Mouse (Mus musculus) thymus, adult 2 months (tissue): Measurements from ENCODE around the gene Atp6v0d1. TPM values are rescaled to one million over a fixed set of nuclear protein-coding genes. Genes with fewer than 3 reads are reported as not detected.

Source experiments
- DNase-seq: peaks from one replicate; pipeline ENCODE4 v3.0.0; 2021
- H3K27ac ChIP-seq: fragments of 200-500 bp; 2 replicates; pipeline ENCODE4 v1.5.1; 2012; ENCODE audit warnings: low read length, control low read depth; ENCODE audit not compliant: control insufficient read depth, insufficient read depth
- H3K27me3 ChIP-seq: fragments of 200-500 bp; 2 replicates; pipeline ENCODE4 v1.6.1; 2012; ENCODE audit warnings: mild to moderate bottlenecking, low read length, moderate library complexity, mixed read lengths; ENCODE audit not compliant: control insufficient read depth, insufficient read depth
- H3K36me3 ChIP-seq: fragments of 200-500 bp; 2 replicates; pipeline ENCODE4 v1.6.1; 2012; ENCODE audit warnings: mild to moderate bottlenecking, low read length, moderate library complexity; ENCODE audit not compliant: control insufficient read depth, insufficient read depth
- H3K4me1 ChIP-seq: fragments of 200-500 bp; replicated peaks from 2 replicates; pipeline ENCODE4 v1.6.1; 2012; ENCODE audit warnings: low read length; ENCODE audit not compliant: control insufficient read depth, insufficient read depth
- H3K4me3 ChIP-seq: fragments of 200-500 bp; 2 replicates; pipeline ENCODE4 v1.5.1; 2012; ENCODE audit warnings: mild to moderate bottlenecking, low read length, control low read depth, moderate library complexity; ENCODE audit not compliant: control insufficient read depth, insufficient read depth
- CTCF ChIP-seq: fragments of 200-500 bp; IDR thresholded peaks from 2 replicates; pipeline ENCODE4 v1.5.1; 2012; ENCODE audit warnings: mild to moderate bottlenecking, control low read depth, low read length, moderate library complexity, borderline replicate concordance; ENCODE audit not compliant: control insufficient read depth, poor library complexity, insufficient read depth; ENCODE audit errors: extremely low read depth
- POLR2A ChIP-seq: fragments of 200-500 bp; IDR thresholded peaks from 2 replicates; pipeline ENCODE4 v1.6.1; 2012; ENCODE audit warnings: mild to moderate bottlenecking, low read length, control low read depth, moderate library complexity; ENCODE audit not compliant: control insufficient read depth, poor library complexity, insufficient read depth; ENCODE audit errors: extremely low read depth
- WGBS: fragments of 180-500 bp; shearing (Covaris S2); methylation state at CpG from one replicate; pipeline ENCODE4 v1.1.7; 2018; 5-methylcytosine and 5-hydroxymethylcytosine counted together
- polyA plus RNA-seq: library from polyadenylated mRNA; depleted of rRNA; stranded (reverse); fragments of >200 nt; gene quantifications from 2 replicates; pipeline ENCODE4 v1.2.3, GENCODE M21; 2012; rRNA removed

Gene Atp6v0d1
- polyA plus RNA-seq, 1 experiment: 112 TPM

GRCm38 (mm10) chr8:105477792-105478191, 88.1 kb downstream of the Atp6v0d1 start:
- Histone ChIP-seq H3K4me3 (no peak overlapping the region), H3K27me3 (no peaks in the 10 kb centered on the region), H3K27ac (no peak overlapping the region), H3K4me1 (0 out of 2 replicates have a peak, but pooled peaks cover 9% of the 10 kb centered on the region), H3K36me3 (no peaks in the 10 kb centered on the region)
- WGBS: 93% methylated on average over 3 of the region's 3 CpGs
- DNase-seq: no peak
- no peak for TF ChIP-seq CTCF
- no peak for TF ChIP-seq POLR2A

- peak; percentile 47 for DNase-seq
Observed at GRCm38 (mm10) chr8:105476628-105477413, 89.0 kb downstream of the Atp6v0d1 start.

GRCm38 (mm10) chr8:105476161-105476560, 89.7 kb downstream of the Atp6v0d1 start:
- Histone ChIP-seq H3K27ac (no peak overlapping the region), H3K4me3 (no peak overlapping the region), H3K27me3 (no peaks in the 10 kb centered on the region), H3K4me1 (0 out of 2 replicates have a peak, but pooled peaks cover 9% of the 10 kb centered on the region), H3K36me3 (no peaks in the 10 kb centered on the region)
- 98% methylated on average over 7 of the region's 7 CpGs for WGBS
- no peak for DNase-seq
- no peak for TF ChIP-seq CTCF
- TF ChIP-seq POLR2A: no peak

More at GRCm38 (mm10) chr8:105476628-105477413, 89.0 kb downstream of the Atp6v0d1 start:
- no peak for TF ChIP-seq POLR2A
- peak; percentile 64; the same call in 1 of the 2 replicates for TF ChIP-seq CTCF
- 0 out of 2 replicates have a peak, but pooled peaks cover 9% of the 10 kb centered on the region for H3K4me1 ChIP-seq
- no peak overlapping the region for H3K4me3 ChIP-seq
- H3K27ac ChIP-seq: no peak overlapping the region
- H3K36me3 ChIP-seq: no peaks in the 10 kb centered on the region
- H3K27me3 ChIP-seq: no peaks in the 10 kb centered on the region
- WGBS: 67% methylated on average over 25 of the region's 25 CpGs

GRCm38 (mm10) chr8:105475742-105476141, 90.1 kb downstream of the Atp6v0d1 start:
- Histone ChIP-seq H3K27ac (no peak overlapping the region), H3K36me3 (no peaks in the 10 kb centered on the region), H3K4me3 (no peak overlapping the region), H3K27me3 (no peaks in the 10 kb centered on the region), H3K4me1 (0 out of 2 replicates have a peak, but pooled peaks cover 9% of the 10 kb centered on the region)
- TF ChIP-seq POLR2A (no peak), CTCF (no peak)
- 93% methylated on average over 8 of the region's 8 CpGs for WGBS
- DNase-seq: no peak

- Histone ChIP-seq H3K4me1 (0 out of 2 replicates have a peak, but pooled peaks cover 9% of the 10 kb centered on the region), H3K27ac (no peak overlapping the region), H3K27me3 (no peaks in the 10 kb centered on the region), H3K4me3 (no peak overlapping the region), H3K36me3 (no peaks in the 10 kb centered on the region)
- no peak for TF ChIP-seq CTCF
- TF ChIP-seq POLR2A: no peak
- WGBS: 94% methylated on average over 4 of the region's 4 CpGs
- DNase-seq: no peak
Observed at GRCm38 (mm10) chr8:105475254-105475653, 90.6 kb downstream of the Atp6v0d1 start.

GRCm38 (mm10) chr8:105474680-105475079, 91.2 kb downstream of the Atp6v0d1 start:
- WGBS: 33% methylated on average over 5 of the region's 5 CpGs
- H3K27me3 ChIP-seq: no peaks in the 10 kb centered on the region
- H3K4me1 ChIP-seq: 0 out of 2 replicates have a peak, but pooled peaks cover 9% of the 10 kb centered on the region
- H3K4me3 ChIP-seq: no peak overlapping the region
- no peak for DNase-seq
- H3K27ac ChIP-seq: no peak overlapping the region
- H3K36me3 ChIP-seq: no peaks in the 10 kb centered on the region
- no peak for TF ChIP-seq POLR2A
- no peak for TF ChIP-seq CTCF

Other genes with a start within 250 kb of the Atp6v0d1 start
- gene Lrrc29, start 239.8 kb downstream of the Atp6v0d1 start, polyA plus RNA-seq: 13.1 and 15.1 TPM in 2 replicates
- 137 and 194 TPM in 2 replicates for gene Tmem208, start 239.7 kb downstream of the Atp6v0d1 start, polyA plus RNA-seq
- 33.6 and 36.2 TPM in 2 replicates for gene Fhod1, start 218.1 kb downstream of the Atp6v0d1 start, polyA plus RNA-seq
- 12.7 and 14.7 TPM in 2 replicates for gene Slc9a5, start 217.2 kb downstream of the Atp6v0d1 start, polyA plus RNA-seq
- gene Plekhg4, start 192.8 kb downstream of the Atp6v0d1 start, polyA plus RNA-seq: 1.3 and 1.5 TPM in 2 replicates
- gene Kctd19, start 152.5 kb downstream of the Atp6v0d1 start, polyA plus RNA-seq: 0.07 TPM in 1 of 2 replicates, not detected in the other
- 0.24 and 0.34 TPM in 2 replicates for gene Lrrc36, start 152.5 kb downstream of the Atp6v0d1 start, polyA plus RNA-seq
- gene Tppp3, start 94.5 kb downstream of the Atp6v0d1 start, polyA plus RNA-seq: 14.6 and 27.8 TPM in 2 replicates
- 22.3 and 23.5 TPM in 2 replicates for gene Zdhhc1, start 69.1 kb downstream of the Atp6v0d1 start, polyA plus RNA-seq
- gene Hsd11b2, start 47.3 kb downstream of the Atp6v0d1 start, polyA plus RNA-seq: 0.46 and 0.90 TPM in 2 replicates
- gene Ripor1, start 39.2 kb upstream of the Atp6v0d1 start, polyA plus RNA-seq: 125 and 128 TPM in 2 replicates
- gene Ctcf, start 70.5 kb upstream of the Atp6v0d1 start, polyA plus RNA-seq: 67.0 and 89.4 TPM in 2 replicates
- 0.52 and 1.00 TPM in 2 replicates for gene Agrp, start 71.3 kb upstream of the Atp6v0d1 start, polyA plus RNA-seq
- 408 and 419 TPM in 2 replicates for gene Carmil2, start 120.2 kb upstream of the Atp6v0d1 start, polyA plus RNA-seq
- 118 and 122 TPM in 2 replicates for gene Acd, start 135.1 kb upstream of the Atp6v0d1 start, polyA plus RNA-seq
- gene Pard6a, start 135.1 kb upstream of the Atp6v0d1 start, polyA plus RNA-seq: 29.7 and 30.7 TPM in 2 replicates
- not detected in 2 replicates for gene 4933405L10Rik, start 141.6 kb upstream of the Atp6v0d1 start, polyA plus RNA-seq
- gene Enkd1, start 142.2 kb upstream of the Atp6v0d1 start, polyA plus RNA-seq: 46.7 and 53.9 TPM in 2 replicates
- gene Gfod2, start 192.6 kb upstream of the Atp6v0d1 start, polyA plus RNA-seq: 7.3 and 8.5 TPM in 2 replicates